Mouse (Mus musculus): Measurements from ENCODE around the gene Gm14698.
"Not testable (repeated sequence)": the region's sequence is repeated elsewhere in the genome, so short reads cannot be mapped to it uniquely, and the experiment has no call there.

- not testable (repeated sequence) for TF ChIP-seq CTCF (IDR thresholded peaks at IDR 0.05; ENCODE audit: low read depth, low read length); GATA1 (IDR thresholded peaks at IDR 0.05; ENCODE audit: borderline replicate concordance, low read length); TAL1 (conservative IDR thresholded peaks at IDR 0.05; ENCODE audit: low read depth, low read length); POLR2AphosphoS5 (IDR thresholded peaks at IDR 0.05; ENCODE audit: insufficient replicate concordance, low read depth, low read length)
Measured at GRCm38 (mm10) chrX:68820449-68820848, 444 bp upstream of the Gm14698 start.
